Mouse (Mus musculus) bone marrow, adult 2 months (tissue): ENCODE results near the gene Spint5. TPM values are rescaled to one million over a fixed set of nuclear protein-coding genes. Genes with fewer than 3 reads are reported as not detected.

Source experiments
- H3K27ac ChIP-seq: fragments of 200-500 bp; 2 replicates; pipeline ENCODE4 v1.5.1; 2012; ENCODE audit warnings: low read depth, mild to moderate bottlenecking, control low read depth, inconsistent platforms, low read length; ENCODE audit not compliant: control insufficient read depth, poor library complexity, insufficient read depth
- H3K4me1 ChIP-seq: fragments of 200-500 bp; 2 replicates; pipeline ENCODE4 v1.6.1; 2011; ENCODE audit warnings: low read length; ENCODE audit not compliant: control insufficient read depth, insufficient read depth
- H3K4me3 ChIP-seq: fragments of 200-500 bp; replicated peaks from 2 replicates; pipeline ENCODE3; 2011; ENCODE audit warnings: mild to moderate bottlenecking, low read depth, low read length, control low read depth; ENCODE audit not compliant: control insufficient read depth
- CTCF ChIP-seq: fragments of 200-500 bp; IDR thresholded peaks from 2 replicates; pipeline ENCODE4 v1.5.1; 2011; ENCODE audit warnings: low read length, control low read depth; ENCODE audit not compliant: control insufficient read depth, insufficient read depth
- POLR2A ChIP-seq: fragments of 200-500 bp; IDR thresholded peaks from 2 replicates; pipeline ENCODE4 v1.6.1; 2011; ENCODE audit warnings: low read depth, mild to moderate bottlenecking, control low read depth, low read length, borderline replicate concordance; ENCODE audit not compliant: control insufficient read depth
- WGBS: fragments of 180-500 bp; shearing (Covaris S2); methylation state at CpG from one replicate; pipeline ENCODE4 v1.1.7; 2018; 5-methylcytosine and 5-hydroxymethylcytosine counted together
- polyA plus RNA-seq: library from polyadenylated mRNA; stranded (reverse); fragments of >200 nt; gene quantifications from 2 replicates; pipeline ENCODE4 v1.2.4, GENCODE M21; 2011; ENCODE audit warnings: low replicate concordance; ENCODE audit not compliant: missing spikeins, insufficient read depth, insufficient read length

Spint5 gene
- polyA plus RNA-seq, 1 experiment, result not detected

GRCm38 (mm10) chr2:164725895-164726619 lies 11.0 kb downstream of the Spint5 start:
- H3K4me1 ChIP-seq, result no peaks in the 10 kb centered on the region
- WGBS, result 24% methylated on average over 6 of the region's 6 CpGs
- no peak overlapping the region for H3K27ac ChIP-seq
- H3K4me3 ChIP-seq, result no peak overlapping the region
- TF ChIP-seq POLR2A (no peak), CTCF (peak; percentile 77)

- Histone ChIP-seq H3K4me1 (no peaks in the 10 kb centered on the region), H3K4me3 (no peak overlapping the region), H3K27ac (no peak overlapping the region)
- WGBS, result 79% methylated on average over 5 of the region's 5 CpGs
- TF ChIP-seq POLR2A (no peak), CTCF (no peak)
Measured at GRCm38 (mm10) chr2:164731719-164732118, 16.6 kb downstream of the Spint5 start.

DNA sequence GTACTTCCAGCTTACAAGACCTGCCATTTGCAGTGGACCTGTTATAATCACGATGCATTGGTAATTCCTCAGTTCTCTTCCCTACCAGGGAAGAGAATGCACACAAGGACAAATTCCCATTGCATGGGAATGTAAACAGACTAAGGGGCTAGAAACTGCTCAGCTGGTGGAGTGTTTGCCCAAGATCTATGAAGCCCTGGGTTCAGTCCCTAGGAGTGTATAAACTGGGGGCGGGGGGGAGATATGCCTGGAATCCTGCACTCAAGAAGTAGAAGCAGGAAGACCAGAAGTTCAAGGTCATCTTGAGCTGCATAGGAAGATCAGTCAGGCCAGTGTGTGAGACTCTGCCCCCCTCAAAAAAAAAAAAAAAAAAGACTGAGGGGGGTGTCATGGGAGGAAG lies 18.2 kb downstream of the Spint5 start:
- Histone ChIP-seq H3K4me1 (no peaks in the 10 kb centered on the region), H3K4me3 (no peak overlapping the region), H3K27ac (no peak overlapping the region)
- no peak for TF ChIP-seq CTCF
- TF ChIP-seq POLR2A, result no peak
- WGBS, result 81% methylated on average over 2 of the region's 2 CpGs

DNA sequence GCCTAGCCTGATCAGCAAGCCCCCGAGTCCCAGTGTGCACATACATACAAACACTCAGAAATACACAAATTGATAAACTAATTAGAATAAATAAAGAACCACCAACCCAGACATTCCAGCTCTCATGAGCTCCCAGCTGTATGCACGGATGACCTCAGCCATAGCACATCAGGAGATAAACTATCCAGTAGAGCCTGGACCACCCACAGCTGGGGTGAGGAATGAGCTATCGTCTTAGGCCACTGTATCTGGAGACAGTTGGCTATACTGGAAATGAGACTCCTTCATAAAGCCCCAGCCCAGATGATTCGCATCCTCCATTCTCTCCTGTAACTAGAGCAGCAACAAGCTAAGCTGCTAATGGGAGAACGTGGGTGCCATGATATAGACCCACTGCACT lies 19.7 kb downstream of the Spint5 start:
- no peak overlapping the region for H3K4me3 ChIP-seq
- TF ChIP-seq CTCF (no peak), POLR2A (no peak)
- H3K27ac ChIP-seq, result no peak overlapping the region
- no peaks in the 10 kb centered on the region for H3K4me1 ChIP-seq
- 78% methylated on average over 5 of the region's 5 CpGs for WGBS

GRCm38 (mm10) chr2:164735446-164735845 lies 20.3 kb downstream of the Spint5 start:
- 81% methylated on average over 5 of the region's 5 CpGs for WGBS
- no peak overlapping the region for H3K4me3 ChIP-seq
- no peak overlapping the region for H3K27ac ChIP-seq
- TF ChIP-seq CTCF, result no peak
- no peak for TF ChIP-seq POLR2A
- H3K4me1 ChIP-seq, result no peaks in the 10 kb centered on the region

- 72% methylated on average over 3 of the region's 3 CpGs for WGBS
- no peak overlapping the region for H3K4me3 ChIP-seq
Measured at GRCm38 (mm10) chr2:164737377-164738090, 22.4 kb downstream of the Spint5 start.

GRCm38 (mm10) chr2:164739876-164740275 lies 24.8 kb downstream of the Spint5 start:
- no peak overlapping the region for H3K27ac ChIP-seq
- whole genome bisulfite sequencing, result 52% methylated on average over 7 of the region's 7 CpGs
- no peak overlapping the region for H3K4me3 ChIP-seq
- TF ChIP-seq CTCF (no peak), POLR2A (no peak)
- H3K4me1 ChIP-seq, result peaks cover under 1% of the 10 kb centered on the region; the same call in 1 of the 2 replicates

More at GRCm38 (mm10) chr2:164737377-164738090, 22.4 kb downstream of the Spint5 start:
- TF ChIP-seq POLR2A (no peak), CTCF (no peak)
- no peaks in the 10 kb centered on the region for H3K4me1 ChIP-seq
- H3K27ac ChIP-seq, result no peak overlapping the region

GRCm38 (mm10) chr2:164744987-164745386 lies 29.9 kb downstream of the Spint5 start:
- peaks cover 5% of the 10 kb centered on the region; the same call in 1 of the 2 replicates for H3K4me1 ChIP-seq
- no peak overlapping the region for H3K27ac ChIP-seq
- peak overlapping the region; percentile 45 for H3K4me3 ChIP-seq

More at GRCm38 (mm10) chr2:164744987-164745386, 29.9 kb downstream of the Spint5 start:
- TF ChIP-seq POLR2A, result no peak
- no peak for TF ChIP-seq CTCF
- 13% methylated on average over 13 of the region's 13 CpGs for WGBS
